Mouse (Mus musculus) gastrocnemius, postnatal 10 days (tissue): Measurements from ENCODE around the gene B3gnt2. TPM values are rescaled to one million over a fixed set of nuclear protein-coding genes. Genes with fewer than 3 reads are reported as not detected.

ENCODE experiments used
- DNase-seq: peaks from one replicate; pipeline ENCODE4 v3.0.0; 2021; ENCODE audit warnings: mixed read lengths
- total RNA-seq, 2 experiments: library from RNA; stranded (reverse); gene quantifications; 2 replicates each; pipeline ENCODE4 v1.2.3; 2021

The B3gnt2 gene
- total RNA-seq, 2 experiments from 2014 or later: 4.0 to 4.4 TPM

GRCm38 (mm10) chr11:22720096-22720495 is 140.7 kb downstream of the B3gnt2 start:
- no peak for DNase-seq

DNA sequence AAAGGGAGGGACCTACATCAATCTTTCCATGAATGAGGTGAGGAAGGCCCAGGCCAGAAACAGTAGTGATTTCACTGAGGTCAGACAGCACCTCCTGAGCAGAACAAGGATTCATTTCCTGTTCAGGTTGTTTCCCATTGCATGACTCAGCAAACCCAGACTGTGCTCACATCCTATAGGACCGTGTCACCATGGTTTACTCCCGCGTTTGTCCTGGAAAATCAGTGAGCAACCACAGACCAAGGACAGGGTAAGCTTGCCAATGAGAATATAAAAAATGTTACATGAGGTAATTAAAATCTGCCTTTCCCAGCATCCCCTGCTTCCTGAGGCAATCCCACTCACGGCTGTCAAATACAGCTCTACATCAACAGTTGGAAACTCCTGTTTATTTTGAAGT is 141.2 kb downstream of the B3gnt2 start:
- no peak for DNase-seq

GRCm38 (mm10) chr11:22718036-22718435 is 142.7 kb downstream of the B3gnt2 start:
- no peak for DNase-seq

DNA sequence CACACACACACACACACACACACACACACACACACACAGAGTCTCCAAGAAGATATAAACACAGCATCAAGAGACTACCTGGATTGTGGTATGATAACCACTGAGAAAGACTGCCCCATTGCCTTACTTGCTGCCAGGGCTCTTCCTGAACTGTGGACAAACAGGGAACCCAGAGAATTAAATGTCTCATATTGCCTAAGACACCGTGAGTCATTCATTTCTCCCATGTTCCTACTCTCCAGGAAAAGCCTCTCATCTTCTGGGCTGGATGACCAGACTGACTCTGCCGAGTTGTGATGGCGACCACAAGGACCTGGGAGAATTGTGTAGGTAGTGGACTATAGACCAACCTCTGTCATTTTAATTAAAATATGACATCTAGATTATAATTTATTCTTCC is 149.4 kb downstream of the B3gnt2 start:
- no peak for DNase-seq

DNA sequence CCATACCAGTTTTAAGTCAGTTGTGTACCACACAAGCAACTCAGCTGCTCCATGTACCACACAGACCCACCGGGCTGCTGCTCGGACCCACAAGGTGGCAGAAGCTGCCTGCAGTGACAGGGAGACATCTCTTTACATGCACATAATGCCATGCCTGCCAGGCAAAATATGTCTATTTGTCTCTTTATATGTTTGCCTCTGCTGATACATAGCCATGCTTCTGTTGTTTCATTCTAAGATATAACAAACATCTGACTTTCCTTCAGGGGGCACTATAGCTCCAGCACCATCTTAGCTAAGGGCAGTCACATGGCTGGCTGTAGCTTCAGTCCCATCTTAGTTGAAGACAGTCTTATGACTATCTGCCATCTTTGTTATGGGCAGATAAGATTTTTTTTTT is 150.2 kb downstream of the B3gnt2 start:
- DNase-seq: no peak

Other genes starting within 250 kb of the B3gnt2 start
- 10 to 100 TPM in 1 of 2 experiments, 1 to 10 TPM in 1; 9.7 to 11.4 TPM for gene Zrsr1, start 111.0 kb upstream of the B3gnt2 start, total RNA-seq
- gene Gm28048, start 121.1 kb upstream of the B3gnt2 start, total RNA-seq: 1 to 10 TPM; 3.9 to 5.9 TPM
- gene Commd1, start 121.4 kb upstream of the B3gnt2 start, total RNA-seq: 100 to 1,000 TPM; 140 to 151 TPM
- 100 to 1,000 TPM; 118 to 122 TPM for gene Cct4, start 129.6 kb upstream of the B3gnt2 start, total RNA-seq
- 1 to 10 TPM; 2.7 to 3.3 TPM for gene Fam161a, start 146.6 kb upstream of the B3gnt2 start, total RNA-seq